Mouse (Mus musculus) spleen, adult 2 months (tissue): ENCODE measurements around the gene Olfr53. TPM values are rescaled to one million over a fixed set of nuclear protein-coding genes. Genes with fewer than 3 reads are reported as not detected.

Experiments
- DNase-seq, 2 experiments: peaks; one replicate each; pipeline versions ENCODE4 v3.0.0 to v3.0.0-alpha.2; 2012 to 2021; ENCODE audit warnings: low spot score in 2 of 2, low read depth in 1 of 2
- H3K27ac ChIP-seq: fragments of 200-500 bp; 2 replicates; pipeline ENCODE4 v1.5.1; 2012; ENCODE audit warnings: low read length, inconsistent platforms; ENCODE audit not compliant: insufficient read depth
- H3K27me3 ChIP-seq: fragments of 200-500 bp; 2 replicates; pipeline ENCODE4 v1.6.1; 2012; ENCODE audit warnings: mild to moderate bottlenecking, moderate library complexity, low read length, inconsistent platforms; ENCODE audit not compliant: control insufficient read depth, insufficient read depth
- H3K36me3 ChIP-seq: fragments of 200-500 bp; 2 replicates; pipeline ENCODE4 v1.6.1; 2012; ENCODE audit warnings: mild to moderate bottlenecking, low read length, inconsistent platforms; ENCODE audit not compliant: control insufficient read depth, insufficient read depth
- H3K4me1 ChIP-seq: fragments of 200-500 bp; 2 replicates; pipeline ENCODE4 v1.6.1; 2011; ENCODE audit warnings: inconsistent platforms; ENCODE audit not compliant: control insufficient read depth, insufficient read depth, insufficient read length
- H3K4me3 ChIP-seq: fragments of 200-500 bp; 2 replicates; pipeline ENCODE4 v1.5.1; 2011; ENCODE audit warnings: mild to moderate bottlenecking, inconsistent platforms; ENCODE audit not compliant: insufficient read depth, insufficient read length; ENCODE audit errors: extremely low read depth
- CTCF ChIP-seq: fragments of 200-500 bp; IDR thresholded peaks from 2 replicates; pipeline ENCODE4 v1.5.1; 2011; ENCODE audit warnings: mild to moderate bottlenecking, inconsistent platforms; ENCODE audit not compliant: insufficient read depth, insufficient read length, insufficient replicate concordance; ENCODE audit errors: extremely low read depth
- POLR2A ChIP-seq: fragments of 200-500 bp; IDR thresholded peaks from 2 replicates; pipeline ENCODE4 v1.6.1; 2011; ENCODE audit warnings: low read depth, low read length, inconsistent platforms
- WGBS: fragments of 180-500 bp; shearing (Covaris S2); methylation state at CpG from one replicate; pipeline ENCODE4 v1.1.7; 2018; 5-methylcytosine and 5-hydroxymethylcytosine counted together
- polyA plus RNA-seq: library from polyadenylated mRNA; depleted of rRNA; stranded (reverse); fragments of >200 nt; gene quantifications from 2 replicates; pipeline ENCODE4 v1.2.3, GENCODE M21; 2012; rRNA removed

Gene Olfr53
- polyA plus RNA-seq, 1 experiment: not detected

- TF ChIP-seq POLR2A (no peak), CTCF (no peak)
Measured at GRCm38 (mm10) chr7:140681651-140682050, 35.4 kb downstream of the Olfr53 start, which contains the start of gene Olfr45. Olfr45 (plus strand) TSS chr7:140681951.

GRCm38 (mm10) chr7:140696967-140697366 is 50.7 kb downstream of the Olfr53 start, which contains the start of gene Olfr541:
Olfr541 (plus strand) TSS chr7:140697267.
- Histone ChIP-seq H3K4me1 (no peaks in the 10 kb centered on the region), H3K27ac (no peak within 1 kb of the TSS), H3K27me3 (no peaks in the 10 kb centered on the region), H3K4me3 (no peak within 1 kb of the TSS), H3K36me3 (no peaks in the 10 kb centered on the region)
- no peak for TF ChIP-seq CTCF
- no peak for TF ChIP-seq POLR2A
- no peak for DNase-seq

More at GRCm38 (mm10) chr7:140681651-140682050, 35.4 kb downstream of the Olfr53 start, which contains the start of gene Olfr45:
- whole genome bisulfite sequencing: 83% methylated on average over 1 of the region's 1 CpGs
- DNase-seq: no peak
- Histone ChIP-seq H3K4me1 (no peaks in the 10 kb centered on the region), H3K27me3 (no peaks in the 10 kb centered on the region), H3K36me3 (no peaks in the 10 kb centered on the region), H3K27ac (no peak within 1 kb of the TSS), H3K4me3 (no peak within 1 kb of the TSS)

Other genes with a start within 250 kb of the Olfr53 start
- not detected in 2 replicates for gene Olfr531, start 243.5 kb upstream of the Olfr53 start, polyA plus RNA-seq
- not detected in 2 replicates for gene Olfr532, start 224.8 kb upstream of the Olfr53 start, polyA plus RNA-seq
- not detected in 2 replicates for gene Olfr533, start 183.1 kb upstream of the Olfr53 start, polyA plus RNA-seq
- gene Olfr535, start 162.2 kb upstream of the Olfr53 start, polyA plus RNA-seq: not detected in 2 replicates
- gene Olfr536, start 139.1 kb upstream of the Olfr53 start, polyA plus RNA-seq: not detected in 2 replicates
- gene Olfr538, start 78.6 kb upstream of the Olfr53 start, polyA plus RNA-seq: not detected in 2 replicates
- gene Olfr46, start 45.2 kb upstream of the Olfr53 start, polyA plus RNA-seq: not detected in 2 replicates
- gene Olfr61, start 17.5 kb upstream of the Olfr53 start, polyA plus RNA-seq: not detected in 2 replicates
- gene Olfr539, start 13.5 kb downstream of the Olfr53 start, polyA plus RNA-seq: not detected in 2 replicates
- not detected in 2 replicates for gene Olfr45, start 35.5 kb downstream of the Olfr53 start, polyA plus RNA-seq
- not detected in 2 replicates for gene Olfr541, start 50.8 kb downstream of the Olfr53 start, polyA plus RNA-seq
- 0.36 and 1.3 TPM in 2 replicates for gene Cyp2e1, start 117.3 kb downstream of the Olfr53 start, polyA plus RNA-seq
- 0.07 and 0.11 TPM in 2 replicates for gene Syce1, start 141.4 kb downstream of the Olfr53 start, polyA plus RNA-seq
- gene Zfp941, start 175.7 kb downstream of the Olfr53 start, polyA plus RNA-seq: not detected in 2 replicates
- 1.1 and 1.5 TPM in 2 replicates for gene Urah, start 188.6 kb downstream of the Olfr53 start, polyA plus RNA-seq
- 0.25 TPM in 1 of 2 replicates, not detected in the other for gene Scgb1c1, start 199.1 kb downstream of the Olfr53 start, polyA plus RNA-seq
- gene Odf3, start 201.4 kb downstream of the Olfr53 start, polyA plus RNA-seq: not detected in 2 replicates
- not detected in 2 replicates for gene Gm45785, start 209.9 kb downstream of the Olfr53 start, polyA plus RNA-seq
- gene Ric8a, start 210.5 kb downstream of the Olfr53 start, polyA plus RNA-seq: 104 and 117 TPM in 2 replicates
- gene Bet1l, start 211.1 kb downstream of the Olfr53 start, polyA plus RNA-seq: 16.9 and 19.0 TPM in 2 replicates
- 39.6 and 43.0 TPM in 2 replicates for gene Psmd13, start 235.5 kb downstream of the Olfr53 start, polyA plus RNA-seq
- gene Sirt3, start 235.9 kb downstream of the Olfr53 start, polyA plus RNA-seq: 13.3 and 15.0 TPM in 2 replicates